Mouse (Mus musculus) stomach, postnatal 0 days (tissue): ENCODE data around the gene Cacng2.

Experiments
- CTCF ChIP-seq: IDR thresholded peaks from 2 replicates; pipeline ENCODE4 v1.5.1; 2016; ENCODE audit warnings: antibody characterized with exemption, low read depth, mild to moderate bottlenecking, moderate library complexity
- EP300 ChIP-seq: optimal IDR thresholded peaks from 2 replicates; pipeline ENCODE3; 2016; ENCODE audit warnings: antibody characterized with exemption

GRCm38 (mm10) chr15:78024211-78024610, 95.6 kb downstream of the Cacng2 start:
- TF ChIP-seq CTCF (no peak), EP300 (no peak)
